Mouse (Mus musculus): ENCODE data around the gene Gm12216. TPM values are rescaled to one million over a fixed set of nuclear protein-coding genes. Genes with fewer than 3 reads are reported as not detected.

The Gm12216 gene
- polyA plus RNA-seq, 1 experiment from 2014 or later, result 0.89 TPM

DNA sequence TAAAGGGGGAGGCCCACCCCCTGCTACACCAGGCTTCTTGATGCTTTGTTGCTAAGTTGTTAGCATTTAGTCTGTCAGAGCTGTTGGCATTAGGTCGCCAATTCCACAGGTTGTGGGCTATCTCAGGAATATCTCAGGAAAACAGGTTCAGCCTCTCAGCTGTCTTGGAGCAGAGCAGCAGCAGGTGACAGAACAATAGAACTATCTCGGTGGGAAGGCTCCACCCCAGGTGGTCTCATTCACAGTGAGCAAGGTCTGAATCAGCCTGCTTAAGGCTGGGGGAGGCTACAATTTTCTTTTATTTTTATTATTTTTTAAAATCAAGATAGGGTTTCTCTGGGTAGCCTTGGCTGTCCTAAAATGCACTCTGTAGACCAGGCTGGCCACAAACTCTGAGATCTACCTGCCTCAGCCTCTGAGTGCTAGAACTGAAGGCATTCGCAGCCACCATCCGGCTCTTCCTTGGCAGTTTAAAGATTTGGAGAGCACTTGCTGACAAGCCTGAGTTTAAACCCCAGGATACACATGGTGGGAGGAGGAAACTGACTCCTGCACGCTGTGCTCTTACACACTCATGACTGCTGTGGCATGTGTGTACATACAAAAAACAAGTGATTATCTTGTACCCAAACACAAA is 109.2 kb downstream of the Gm12216 start:
- WGBS (ENCODE audit: missing documents), result 91% methylated on average over 5 of the region's 5 CpGs
- Histone ChIP-seq H3K4me3 (ENCODE audit: inconsistent target) (no peak overlapping the region), H3K27ac (no peak overlapping the region), H3K79me2 (ENCODE audit: inconsistent target) (no peaks in the 10 kb centered on the region), H3K36me3 (ENCODE audit: inconsistent target) (no peaks in the 10 kb centered on the region)

DNA sequence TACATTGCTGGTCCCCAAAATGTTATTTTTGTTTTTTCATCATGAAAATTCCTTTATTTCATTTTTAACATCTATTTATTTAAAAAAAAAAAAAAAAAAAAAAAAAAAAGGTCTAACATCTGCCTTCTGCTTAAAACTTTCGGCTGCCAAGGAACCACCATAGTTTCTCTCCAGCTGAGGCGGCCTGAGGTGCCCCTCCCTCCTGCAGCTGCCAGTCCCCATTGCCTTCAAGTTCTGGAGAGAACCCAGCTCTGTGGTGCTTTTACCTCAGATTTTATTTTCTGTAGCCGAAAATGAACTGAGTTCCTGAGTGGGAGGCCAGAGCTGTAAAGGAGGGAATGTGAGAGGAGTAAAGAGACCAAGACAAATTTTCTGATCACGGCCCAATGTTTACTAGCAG is 109.8 kb downstream of the Gm12216 start:
- Histone ChIP-seq H3K79me2 (ENCODE audit: inconsistent target) (no peaks in the 10 kb centered on the region), H3K27ac (no peak overlapping the region), H3K36me3 (ENCODE audit: inconsistent target) (no peaks in the 10 kb centered on the region), H3K4me3 (ENCODE audit: inconsistent target) (no peak overlapping the region)
- WGBS (ENCODE audit: missing documents), result 84% methylated on average over 4 of the region's 4 CpGs

DNA sequence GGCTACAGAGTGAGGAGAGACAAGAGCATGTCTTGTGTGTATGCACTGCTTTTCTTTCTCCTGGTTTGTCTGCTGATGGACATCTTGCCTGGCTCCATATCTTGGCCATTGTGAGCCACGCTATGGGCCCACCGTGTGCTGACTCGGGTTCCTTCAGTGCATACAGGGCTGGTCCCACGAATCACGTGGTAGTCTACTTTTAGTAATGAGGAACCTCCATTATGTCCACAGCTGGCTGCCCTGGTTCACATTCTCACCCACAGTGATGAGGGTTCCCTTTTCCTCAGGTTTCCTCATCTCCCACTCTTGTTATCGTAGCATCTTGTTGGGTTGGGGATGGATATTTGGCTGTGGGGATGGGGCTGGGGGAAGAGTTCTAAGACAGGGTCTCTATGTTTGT is 110.4 kb downstream of the Gm12216 start:
- Histone ChIP-seq H3K27ac (no peak overlapping the region), H3K36me3 (ENCODE audit: inconsistent target) (no peaks in the 10 kb centered on the region), H3K79me2 (ENCODE audit: inconsistent target) (no peaks in the 10 kb centered on the region), H3K4me3 (ENCODE audit: inconsistent target) (no peak overlapping the region)
- 4% methylated on average over 6 of the region's 6 CpGs for WGBS (ENCODE audit: missing documents)

DNA sequence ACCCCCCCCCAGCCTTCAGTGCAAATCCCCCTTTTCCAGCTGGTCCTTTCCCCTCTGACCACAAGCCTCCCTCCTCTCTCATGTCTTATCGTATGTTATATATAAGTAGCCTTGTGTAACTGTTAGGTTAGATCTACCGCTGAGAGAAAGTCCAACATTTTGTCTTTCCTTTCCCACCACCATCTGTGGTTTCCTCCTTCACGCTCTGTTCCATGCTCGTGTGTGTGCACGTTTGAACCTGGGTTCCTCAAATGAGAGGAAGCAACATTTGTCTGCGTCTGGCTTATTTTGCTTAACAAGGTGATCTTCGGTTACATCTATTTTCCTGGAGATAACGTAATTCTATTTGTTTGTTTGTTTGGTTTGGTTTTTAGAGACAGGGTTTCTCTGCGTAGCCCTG is 111.1 kb downstream of the Gm12216 start:
- H3K27ac ChIP-seq, result no peak overlapping the region
- no peaks in the 10 kb centered on the region for H3K36me3 ChIP-seq (ENCODE audit: inconsistent target)
- no peak overlapping the region for H3K4me3 ChIP-seq (ENCODE audit: inconsistent target)
- WGBS (ENCODE audit: missing documents), result 34% methylated on average over 9 of the region's 9 CpGs
- H3K79me2 ChIP-seq (ENCODE audit: inconsistent target), result no peaks in the 10 kb centered on the region

DNA sequence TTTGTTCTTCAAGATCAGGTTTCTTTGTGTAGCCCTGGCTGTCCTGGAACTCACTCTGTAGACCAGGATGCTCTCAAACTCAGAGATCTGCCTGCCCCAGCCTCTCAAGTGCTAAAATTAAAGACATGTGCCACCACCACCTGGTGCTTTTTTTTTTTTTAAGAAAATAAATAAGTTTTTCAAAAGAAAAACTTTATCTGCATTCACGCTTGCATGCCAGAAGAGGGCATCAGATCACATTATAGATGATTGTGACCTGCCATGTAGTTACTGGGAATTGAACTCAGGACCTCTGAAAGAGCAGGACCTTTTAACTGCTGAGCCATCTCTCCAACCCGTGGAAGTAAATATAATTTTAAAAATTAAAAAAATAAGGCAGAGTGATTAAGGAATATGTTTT is 113.8 kb downstream of the Gm12216 start:
- no peak overlapping the region for H3K27ac ChIP-seq
- H3K79me2 ChIP-seq (ENCODE audit: inconsistent target), result no peaks in the 10 kb centered on the region
- H3K4me3 ChIP-seq (ENCODE audit: inconsistent target), result no peak overlapping the region
- 92% methylated on average over 2 of the region's 2 CpGs for WGBS (ENCODE audit: missing documents)
- no peaks in the 10 kb centered on the region for H3K36me3 ChIP-seq (ENCODE audit: inconsistent target)

DNA sequence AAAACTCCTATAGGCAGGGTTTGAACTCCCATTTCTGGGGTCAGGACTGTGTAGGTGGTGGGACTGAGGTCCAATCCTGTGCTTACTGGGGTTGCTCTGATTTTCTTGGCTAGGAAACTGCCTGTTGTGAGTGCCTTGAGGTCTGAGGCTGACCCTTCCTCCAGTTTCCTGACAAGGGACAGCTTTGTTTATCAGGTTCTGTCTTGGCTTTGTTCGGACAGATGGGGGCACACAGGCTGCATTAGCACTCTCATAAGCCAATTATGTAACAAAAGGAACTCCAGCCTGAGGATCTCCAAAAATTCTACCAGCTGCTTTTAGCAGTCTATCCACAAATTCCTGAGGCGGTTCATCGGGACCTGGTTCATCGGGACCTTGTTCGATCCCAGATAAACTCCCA is 116.7 kb downstream of the Gm12216 start:
- Histone ChIP-seq H3K4me3 (ENCODE audit: inconsistent target) (no peak overlapping the region), H3K36me3 (ENCODE audit: inconsistent target) (no peaks in the 10 kb centered on the region), H3K79me2 (ENCODE audit: inconsistent target) (no peaks in the 10 kb centered on the region), H3K27ac (no peak overlapping the region)
- WGBS (ENCODE audit: missing documents), result 85% methylated on average over 5 of the region's 5 CpGs

DNA sequence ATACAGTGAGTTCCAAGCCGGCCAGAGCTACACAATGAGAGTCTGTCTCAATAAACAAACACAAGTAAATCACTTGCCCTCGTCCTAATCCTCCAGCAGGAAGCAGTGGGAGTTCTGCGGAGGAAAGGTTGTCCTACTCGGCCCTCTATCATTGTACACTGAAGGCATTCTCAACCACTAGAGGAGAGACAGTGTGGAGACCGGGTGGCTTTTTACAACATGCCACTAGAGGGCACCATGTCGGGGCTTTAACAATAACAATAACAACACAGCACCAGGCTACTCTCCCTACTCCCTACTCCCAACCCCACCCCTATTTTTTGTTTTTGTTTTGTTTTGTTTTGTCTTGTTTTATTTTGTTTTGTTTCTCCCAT is 121.5 kb downstream of the Gm12216 start:
- Histone ChIP-seq H3K4me3 (ENCODE audit: inconsistent target) (no peak overlapping the region), H3K79me2 (ENCODE audit: inconsistent target) (no peaks in the 10 kb centered on the region), H3K27ac (no peak overlapping the region), H3K36me3 (ENCODE audit: inconsistent target) (no peaks in the 10 kb centered on the region)
- 42% methylated on average over 6 of the region's 6 CpGs for WGBS (ENCODE audit: missing documents)

DNA sequence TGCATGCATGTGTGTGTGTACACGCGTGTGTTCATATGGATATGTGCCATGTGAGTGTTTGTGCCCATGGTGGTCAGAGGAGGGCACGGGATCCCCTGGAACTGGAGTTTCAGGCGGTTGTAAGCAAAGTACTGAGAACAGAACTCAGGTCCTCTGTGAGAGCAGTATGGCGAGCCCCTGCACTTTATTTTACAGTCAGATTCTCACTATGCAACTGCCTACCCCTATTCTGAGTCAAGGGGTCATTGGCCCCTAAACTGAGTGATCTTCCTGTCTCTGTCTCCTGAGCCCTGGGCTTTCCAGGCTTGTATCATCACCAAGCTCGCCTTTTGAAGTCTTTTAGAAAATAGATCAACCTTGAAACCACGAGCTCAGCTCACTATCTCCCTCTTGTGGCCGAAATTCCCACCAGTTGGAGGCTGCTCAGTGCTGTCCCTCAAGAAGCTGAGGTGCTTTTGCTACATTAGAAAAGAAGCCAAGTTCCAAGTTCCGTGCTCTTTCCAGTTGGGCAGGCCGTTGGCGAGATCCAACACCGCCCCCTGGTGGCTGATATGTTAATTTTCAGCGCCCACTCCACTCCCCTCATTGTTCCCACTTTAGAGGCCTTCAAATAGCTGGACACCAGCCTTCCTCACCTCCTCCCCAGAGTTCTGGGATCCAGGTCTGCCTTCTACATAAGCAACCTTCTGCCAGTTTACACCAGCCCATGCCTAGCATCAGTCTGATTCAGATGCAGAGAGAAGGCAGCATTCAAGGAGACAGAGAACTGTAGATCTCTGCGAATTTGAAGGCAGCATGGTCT is 122.1 kb downstream of the Gm12216 start:
- no peak overlapping the region for H3K27ac ChIP-seq
- H3K79me2 ChIP-seq (ENCODE audit: inconsistent target), result no peaks in the 10 kb centered on the region

DNA sequence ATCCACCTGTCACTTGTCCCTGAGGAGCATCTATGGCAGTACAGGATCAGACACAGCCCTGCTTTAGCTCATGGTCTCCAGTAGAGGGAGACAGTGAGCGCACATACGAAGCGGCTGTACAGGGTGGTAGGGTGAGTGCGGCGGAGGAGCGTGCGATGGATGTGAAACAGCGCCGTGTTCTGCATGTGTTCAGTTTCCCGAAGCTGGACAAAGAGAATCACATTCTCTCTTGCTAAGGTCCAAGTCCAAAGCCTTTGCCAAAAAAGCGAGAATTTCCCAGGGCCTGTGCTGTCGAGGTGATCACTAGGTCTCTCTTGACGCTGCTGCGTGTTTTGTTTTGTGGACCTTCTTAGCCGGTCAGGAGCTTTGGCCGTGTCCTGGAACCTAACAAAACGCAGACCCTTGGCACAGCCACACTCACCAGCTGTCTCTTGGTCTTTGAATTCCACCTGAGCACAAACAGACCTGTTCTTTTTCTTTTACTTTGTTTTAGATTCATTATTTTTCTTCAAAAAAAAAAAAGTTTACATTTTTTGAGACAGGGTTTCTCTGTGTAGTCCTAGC is 123.3 kb downstream of the Gm12216 start:
- Histone ChIP-seq H3K79me2 (ENCODE audit: inconsistent target) (no peaks in the 10 kb centered on the region), H3K4me3 (ENCODE audit: inconsistent target) (no peak overlapping the region), H3K27ac (no peak overlapping the region), H3K36me3 (ENCODE audit: inconsistent target) (no peaks in the 10 kb centered on the region)
- 23% methylated on average over 17 of the region's 17 CpGs for WGBS (ENCODE audit: missing documents)

More for the DNA sequence above, 122.1 kb downstream of the Gm12216 start:
- H3K36me3 ChIP-seq (ENCODE audit: inconsistent target), result no peaks in the 10 kb centered on the region
- no peak overlapping the region for H3K4me3 ChIP-seq (ENCODE audit: inconsistent target)
- WGBS (ENCODE audit: missing documents), result 53% methylated on average over 14 of the region's 14 CpGs

DNA sequence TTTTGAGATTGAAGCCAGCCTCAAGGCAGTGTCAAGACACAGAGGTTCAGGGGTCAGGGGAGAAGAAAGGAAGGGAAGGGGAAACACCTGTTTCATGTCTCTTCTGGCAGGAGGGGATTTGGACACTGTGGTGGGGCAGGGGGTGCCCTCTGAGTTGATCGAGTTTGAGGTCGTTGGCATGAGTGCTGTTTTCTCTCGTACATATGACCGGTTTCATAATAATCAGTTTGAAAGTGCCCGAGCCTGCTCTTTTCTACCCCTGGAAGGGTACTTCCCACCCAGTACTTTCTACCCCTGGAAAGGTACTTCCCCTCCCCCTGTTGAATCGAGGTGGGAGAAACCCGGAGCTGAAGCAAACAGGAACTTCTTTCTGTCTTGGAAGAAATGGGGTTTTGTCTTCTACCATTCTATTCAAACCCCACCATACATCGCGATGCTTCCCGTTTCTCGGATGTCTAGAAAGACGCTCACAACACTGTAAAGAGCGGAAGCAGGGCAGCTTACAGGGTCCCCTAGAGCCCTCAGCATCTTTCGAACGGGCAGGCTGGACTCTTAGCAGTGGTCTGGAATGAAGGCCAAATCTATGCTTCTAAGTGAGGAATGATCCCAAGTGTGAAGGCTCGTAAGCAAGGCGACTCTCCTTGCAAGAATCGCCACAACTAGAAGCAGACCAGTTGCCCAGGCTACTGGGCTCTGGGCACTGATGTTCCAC is 123.9 kb downstream of the Gm12216 start:
- H3K4me3 ChIP-seq (ENCODE audit: inconsistent target), result no peak overlapping the region
- no peaks in the 10 kb centered on the region for H3K36me3 ChIP-seq (ENCODE audit: inconsistent target)
- H3K27ac ChIP-seq, result no peak overlapping the region
- 55% methylated on average over 18 of the region's 18 CpGs for WGBS (ENCODE audit: missing documents)
- H3K79me2 ChIP-seq (ENCODE audit: inconsistent target), result no peaks in the 10 kb centered on the region

DNA sequence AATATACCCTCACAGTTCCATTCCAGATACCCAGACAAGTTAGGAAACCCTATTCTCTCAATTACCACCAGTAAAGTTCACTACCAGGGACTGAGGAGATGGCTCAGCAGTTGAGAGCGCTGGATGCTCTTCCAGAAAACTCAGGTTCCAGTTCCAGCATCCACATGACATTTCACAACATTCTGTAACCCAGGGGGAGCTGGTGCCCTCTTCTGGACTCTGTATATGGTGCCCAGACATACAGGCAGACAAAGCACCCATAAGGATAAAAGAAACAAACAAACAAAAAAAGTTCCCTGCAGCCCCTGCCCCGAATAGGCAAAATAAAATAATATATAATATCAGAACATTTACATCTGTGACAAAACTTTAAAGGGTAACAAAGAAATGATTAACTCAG is 124.6 kb downstream of the Gm12216 start:
- H3K36me3 ChIP-seq (ENCODE audit: inconsistent target), result no peaks in the 10 kb centered on the region
- H3K79me2 ChIP-seq (ENCODE audit: inconsistent target), result no peaks in the 10 kb centered on the region
- WGBS (ENCODE audit: missing documents), result 88% methylated on average over 1 of the region's 2 CpGs
- no peak overlapping the region for H3K4me3 ChIP-seq (ENCODE audit: inconsistent target)
- no peak overlapping the region for H3K27ac ChIP-seq

DNA sequence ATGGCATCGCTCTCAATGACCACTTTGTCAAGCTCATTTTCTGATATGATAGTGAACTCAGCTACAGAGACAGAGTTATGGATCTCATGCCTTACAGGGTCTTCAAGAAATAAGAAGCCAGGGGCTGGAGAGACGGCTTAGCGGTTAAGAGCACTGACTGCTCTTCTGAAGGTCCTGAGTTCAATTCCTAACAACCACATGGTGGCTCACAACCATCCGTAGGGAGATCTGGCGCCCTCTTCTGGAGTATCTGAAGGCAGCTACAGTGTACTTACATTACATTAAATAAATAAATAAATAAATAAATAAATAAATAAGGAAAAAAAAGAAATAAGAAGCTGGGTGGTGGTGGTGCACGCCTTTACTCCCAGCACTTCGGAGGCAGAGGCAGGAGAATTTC is 125.2 kb downstream of the Gm12216 start:
- Histone ChIP-seq H3K27ac (no peak overlapping the region), H3K36me3 (ENCODE audit: inconsistent target) (no peaks in the 10 kb centered on the region), H3K4me3 (ENCODE audit: inconsistent target) (no peak overlapping the region), H3K79me2 (ENCODE audit: inconsistent target) (no peaks in the 10 kb centered on the region)
- WGBS (ENCODE audit: missing documents), result 81% methylated on average over 5 of the region's 7 CpGs
